Mouse (Mus musculus) bone marrow macrophage, adult 2 months (primary cell): ENCODE data around the gene Cryzl2.

Experiments
- CTCF ChIP-seq: IDR thresholded peaks from 2 replicates; pipeline ENCODE4 v1.5.1; 2012; ENCODE audit warnings: low read depth, mild to moderate bottlenecking, low read length, moderate library complexity
- POLR2A ChIP-seq: IDR thresholded peaks from 2 replicates; pipeline ENCODE4 v1.6.1; 2012; ENCODE audit warnings: mild to moderate bottlenecking, low read depth, low read length, borderline replicate concordance

DNA sequence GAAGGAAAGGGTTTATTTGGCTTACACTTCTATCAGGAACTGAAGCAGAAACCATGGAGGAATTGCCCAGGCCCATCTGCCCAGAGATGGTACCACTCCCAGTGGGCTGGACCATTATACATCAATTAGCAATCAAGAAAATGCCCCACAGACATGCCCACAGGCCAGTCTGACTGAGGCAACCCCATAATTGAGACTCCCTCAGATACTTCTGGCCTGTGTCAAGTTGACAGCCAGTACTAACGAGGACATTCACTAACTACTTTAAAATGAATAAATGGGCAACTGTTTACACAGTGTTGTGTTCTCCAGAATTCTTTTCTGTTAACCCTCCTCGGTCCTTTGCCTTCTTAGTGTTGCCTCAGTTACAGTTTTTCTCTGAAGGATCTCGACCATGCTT, 4.0 kb downstream of the Cryzl2 start:
- TF ChIP-seq POLR2A (no peak), CTCF (no peak)
